Mouse (Mus musculus): ENCODE results near the gene Grid2ip. TPM values are rescaled to one million over a fixed set of nuclear protein-coding genes. Genes with fewer than 3 reads are reported as not detected.

The Grid2ip gene
- total and polyA plus RNA-seq, 3 experiments: not detected

- TF ChIP-seq NELFE (IDR thresholded peaks at IDR 0.05; ENCODE audit: low read depth, low read length) (peak; percentile 83), RAD21 (IDR thresholded peaks at IDR 0.05; ENCODE audit: low read depth, low read length) (no peak), CHD2 (IDR thresholded peaks at IDR 0.05; ENCODE audit: low read length) (no peak)
Observed at GRCm38 (mm10) chr5:143328690-143329495, 28.2 kb upstream of the Grid2ip start, which contains the start of gene Zdhhc4 (continued).

DNA sequence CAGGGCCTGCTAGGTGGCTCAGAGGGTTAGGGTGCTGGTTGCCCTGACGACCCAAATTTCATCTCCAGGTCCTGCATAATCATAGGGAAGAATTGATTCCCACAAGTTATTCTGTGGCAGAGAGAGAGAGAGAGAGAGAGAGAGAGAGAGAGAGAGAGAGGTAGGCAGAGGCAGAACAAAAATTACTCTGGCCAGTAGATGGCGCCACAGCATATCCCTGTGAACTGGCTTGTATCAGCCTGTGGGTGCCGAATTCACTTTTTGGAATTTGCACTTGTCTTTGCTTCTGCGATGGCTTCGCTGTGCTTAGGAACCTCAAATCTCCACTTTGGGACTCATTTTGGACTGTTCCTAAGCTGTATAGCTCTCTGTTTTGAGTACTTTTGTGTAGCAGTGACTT lies 23.3 kb upstream of the Grid2ip start:
- peak; percentile 72 for DNase-seq (ENCODE audit: extremely low read depth)
- H3K79me2 ChIP-seq (replicated peaks; ENCODE audit: control insufficient read depth, extremely low read depth, insufficient read depth, poor library complexity, severe bottlenecking): peaks cover under 1% of the 10 kb centered on the region
- peaks cover 5% of the 10 kb centered on the region for H3K27me3 ChIP-seq (replicated peaks)
- H3K36me3 ChIP-seq (replicated peaks in 1 of 2; ENCODE audit: control insufficient read depth in 1 of 2, insufficient read depth in 1 of 2, low read length in 1 of 2): peaks cover 0 to 14% of the 10 kb centered on the region in 2 experiments
- H3K9ac ChIP-seq (ENCODE audit: insufficient read depth, low read depth): no peak overlapping the region
- H3K4me3 ChIP-seq (replicated peaks in 1 of 3; ENCODE audit: low read depth in 2 of 3, low read length in 2 of 3, poor library complexity in 1 of 3): no peak overlapping the region
- peaks cover 8 to 12% of the 10 kb centered on the region in 2 experiments for H3K4me1 ChIP-seq (ENCODE audit: control insufficient read depth in 1 of 2, insufficient read depth in 2 of 2)
- peak overlapping the region; percentile 21; the same call in 1 of the 2 replicates for H3K4me2 ChIP-seq (ENCODE audit: insufficient read depth, low read depth, poor library complexity, severe bottlenecking)
- dilution Hi-C loops (cut with MboI; ENCODE audit: extremely low pct_ligation_motif_present, extremely low pct_unique_long_range_greater_than_20kb, low sequenced_read_pairs): no loop called here
- no peak overlapping the region for H3K27ac ChIP-seq (ENCODE audit: insufficient read depth, low read depth)
- in situ Hi-C loops (cut with MboI; ENCODE audit: low pct_ligation_motif_present, low pct_unique_long_range_greater_than_20kb, low sequenced_read_pairs): loop anchor here (10.0 kb wide), 1 partner anchor 81 kb away; no protein-coding TSS in a partner anchor
- no peaks in the 10 kb centered on the region for H3K9me3 ChIP-seq (replicated peaks; ENCODE audit: low read length)
- TF ChIP-seq MXI1 (IDR thresholded peaks at IDR 0.05; ENCODE audit: low read depth, low read length) (no peak), SMC3 (IDR thresholded peaks at IDR 0.05; ENCODE audit: low read depth, low read length) (peak; percentile 47), RAD21 (IDR thresholded peaks at IDR 0.05; ENCODE audit: low read depth, low read length) (peak; percentile 66), MAX (IDR thresholded peaks at IDR 0.05; ENCODE audit: low read length) (no peak), IRF4 (IDR thresholded peaks at IDR 0.05; ENCODE audit: low read depth, low read length) (no peak), PAX5 (IDR thresholded peaks at IDR 0.05; ENCODE audit: low read length) (no peak), CTCF (conservative IDR thresholded peaks at IDR 0.05 in 1 of 2, IDR thresholded peaks at IDR 0.05 in 1 of 2; ENCODE audit: low read depth in 2 of 2, low read length in 2 of 2) (peak; percentile 62 to 82), JUND (conservative IDR thresholded peaks at IDR 0.05; ENCODE audit: low read depth, low read length) (peak; percentile 50), CHD2 (IDR thresholded peaks at IDR 0.05; ENCODE audit: low read length) (no peak)

- in situ Hi-C loops (cut with MboI; ENCODE audit: low pct_ligation_motif_present, low pct_unique_long_range_greater_than_20kb, low sequenced_read_pairs) (loop anchor here (10.0 kb wide), 1 partner anchor 80 kb away; no protein-coding TSS in a partner anchor), dilution Hi-C loops (cut with MboI; ENCODE audit: extremely low pct_ligation_motif_present, extremely low pct_unique_long_range_greater_than_20kb, low sequenced_read_pairs) (no loop called here)
- no peak for DNase-seq (ENCODE audit: extremely low read depth)
- Histone ChIP-seq H3K27me3 (replicated peaks) (peaks cover 5% of the 10 kb centered on the region), H3K4me1 (ENCODE audit: control insufficient read depth in 1 of 2, insufficient read depth in 2 of 2) (peaks cover 8 to 12% of the 10 kb centered on the region in 2 experiments), H3K9ac (ENCODE audit: insufficient read depth, low read depth) (no peak overlapping the region), H3K36me3 (replicated peaks in 1 of 2; ENCODE audit: control insufficient read depth in 1 of 2, insufficient read depth in 1 of 2, low read length in 1 of 2) (peaks cover 0 to 14% of the 10 kb centered on the region in 2 experiments), H3K4me2 (ENCODE audit: insufficient read depth, low read depth, poor library complexity, severe bottlenecking) (peak overlapping the region; percentile 21; the same call in 1 of the 2 replicates), H3K79me2 (replicated peaks; ENCODE audit: control insufficient read depth, extremely low read depth, insufficient read depth, poor library complexity, severe bottlenecking) (no peaks in the 10 kb centered on the region), H3K27ac (ENCODE audit: insufficient read depth, low read depth) (no peak overlapping the region), H3K4me3 (replicated peaks in 1 of 3; ENCODE audit: low read depth in 2 of 3, low read length in 2 of 3, poor library complexity in 1 of 3) (no peak overlapping the region), H3K9me3 (replicated peaks; ENCODE audit: low read length) (no peaks in the 10 kb centered on the region)
- TF ChIP-seq NRF1 (IDR thresholded peaks at IDR 0.05; ENCODE audit: low read depth, low read length) (no peak), MAFK (IDR thresholded peaks at IDR 0.05; ENCODE audit: insufficient replicate concordance, low read length) (peak; percentile 79)
Observed at GRCm38 (mm10) chr5:143334418-143335088, 22.6 kb upstream of the Grid2ip start.

Data from CH12.LX (cell line).